Mouse (Mus musculus): ENCODE measurements at regions not wholly inside any gene's neighbourhood (a gene's known extent, or its start where the extent isn't known, plus 50 kb on each side); places are given as distances from the start of the nearest gene placed in this dataset.

DNA sequence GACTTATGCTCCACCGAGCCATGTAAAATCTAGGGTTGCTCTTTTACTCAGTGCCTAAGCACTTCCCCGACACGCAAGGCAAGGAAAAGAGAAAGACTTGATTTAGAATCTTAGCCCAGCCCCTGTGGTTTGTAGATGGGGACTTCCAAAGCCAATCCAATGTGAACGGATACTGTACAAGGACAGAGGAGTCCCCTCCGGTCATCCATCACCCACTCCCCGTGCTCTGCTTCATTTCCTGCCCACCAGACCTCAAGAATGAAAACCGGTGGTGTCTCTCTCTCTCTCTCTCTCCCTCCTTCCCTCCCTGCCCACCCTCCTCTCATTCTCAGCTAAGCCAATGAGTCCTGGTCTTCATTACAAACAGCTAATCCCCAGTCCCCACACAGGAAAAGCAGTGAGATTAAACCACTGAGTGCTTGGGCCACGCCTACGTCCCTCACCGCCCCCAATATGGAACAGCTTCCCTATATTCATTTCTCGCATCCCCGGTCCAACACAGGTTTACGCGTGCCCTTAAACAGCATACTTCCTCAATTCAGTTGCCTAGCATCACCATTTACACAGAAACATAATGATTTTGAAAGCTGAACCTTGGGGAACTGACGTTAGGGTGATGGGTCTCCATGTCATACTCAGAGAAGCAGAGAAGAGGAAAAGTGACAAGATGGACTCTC, 151.1 kb upstream of the Noct start:
- TF ChIP-seq CTCF (IDR thresholded peaks at IDR 0.05; ENCODE audit: borderline replicate concordance, control insufficient read depth, extremely low read depth, insufficient read depth, low read length, poor library complexity) (no peak), POLR2A (IDR thresholded peaks at IDR 0.05; ENCODE audit: control insufficient read depth, extremely low read depth, insufficient read depth, low read length, poor library complexity) (no peak)

Data from thymus, adult 2 months (tissue).